Mouse (Mus musculus): Measurements from ENCODE around the gene Acox3. TPM values are rescaled to one million over a fixed set of nuclear protein-coding genes. Genes with fewer than 3 reads are reported as not detected.

Gene Acox3
- total RNA-seq, 1 experiment = 7.2 TPM

- Histone ChIP-seq H3K4me3 (ENCODE audit: insufficient read depth in 1 of 2, low read depth in 1 of 2, low read length in 2 of 2, poor library complexity in 1 of 2, severe bottlenecking in 1 of 2) (no peak overlapping the region), H3K9ac (ENCODE audit: insufficient read depth, low read depth, low read length, poor library complexity, severe bottlenecking) (no peak overlapping the region), H3K4me1 (ENCODE audit: control insufficient read depth in 2 of 2, insufficient read depth in 2 of 2, low read length in 2 of 2, poor library complexity in 1 of 2) (peaks cover 0 to 3% of the 10 kb centered on the region in 2 experiments; a peak in 1 of 4 replicates), H3K36me3 (ENCODE audit: control insufficient read depth, insufficient read depth, low read length, poor library complexity, severe bottlenecking) (peaks cover 37% of the 10 kb centered on the region), H3K27ac (ENCODE audit: insufficient read depth, low read depth, low read length, poor library complexity, severe bottlenecking) (no peak overlapping the region), H3K9me3 (ENCODE audit: control insufficient read depth, insufficient read depth, low read depth, low read length) (no peaks in the 10 kb centered on the region)
- no peak for DNase-seq (ENCODE audit: low read depth, low spot score)
- in situ Hi-C loops (cut with MboI; ENCODE audit: low sequenced_read_pairs in 2 of 2, unreplicated experiment in 2 of 2) = no loop called here
- TF ChIP-seq CHD2 (IDR thresholded peaks at IDR 0.05; ENCODE audit: low read depth, low read length) = no peak
- TF ChIP-seq ZC3H11A (IDR thresholded peaks at IDR 0.05; ENCODE audit: borderline replicate concordance, low read depth, low read length) = no peak
- TF ChIP-seq MAFK (IDR thresholded peaks at IDR 0.05; ENCODE audit: insufficient read depth, low read depth, low read length) = no peak
- no peak for TF ChIP-seq ZNF384 (IDR thresholded peaks at IDR 0.05; ENCODE audit: low read depth, low read length)
- TF ChIP-seq HCFC1 (IDR thresholded peaks at IDR 0.05; ENCODE audit: borderline replicate concordance, insufficient read depth, low read length) = no peak
Observed at GRCm38 (mm10) chr5:35571546-35571945, 11.3 kb upstream of the Acox3 start.

GRCm38 (mm10) chr5:35574653-35575599 is 7.9 kb upstream of the Acox3 start, which contains the start of gene Trmt44:
Gene Trmt44 (minus strand): TSS chr5:35575070.
- peak within 1 kb of the TSS; percentile 61 for H3K27ac ChIP-seq (ENCODE audit: insufficient read depth, low read depth, low read length, poor library complexity, severe bottlenecking)
- TF ChIP-seq HCFC1 (IDR thresholded peaks at IDR 0.05; ENCODE audit: borderline replicate concordance, insufficient read depth, low read length) (peak; percentile 84), ZNF384 (IDR thresholded peaks at IDR 0.05; ENCODE audit: low read depth, low read length) (no peak), MAFK (IDR thresholded peaks at IDR 0.05; ENCODE audit: insufficient read depth, low read depth, low read length) (no peak), CHD2 (IDR thresholded peaks at IDR 0.05; ENCODE audit: low read depth, low read length) (no peak), ZC3H11A (IDR thresholded peaks at IDR 0.05; ENCODE audit: borderline replicate concordance, low read depth, low read length) (0 out of 2 replicates have a peak, but pooled peaks have one; percentile 22)
- H3K9ac ChIP-seq (ENCODE audit: insufficient read depth, low read depth, low read length, poor library complexity, severe bottlenecking) = peak within 1 kb of the TSS; percentile 97
- peak; percentile 68 for DNase-seq (ENCODE audit: low read depth, low spot score)
- peaks cover 0 to 4% of the 10 kb centered on the region in 2 experiments; a peak in 1 of 4 replicates for H3K4me1 ChIP-seq (ENCODE audit: control insufficient read depth in 2 of 2, insufficient read depth in 2 of 2, low read length in 2 of 2, poor library complexity in 1 of 2)
- H3K4me3 ChIP-seq (ENCODE audit: insufficient read depth in 1 of 2, low read depth in 1 of 2, low read length in 2 of 2, poor library complexity in 1 of 2, severe bottlenecking in 1 of 2) = peak within 1 kb of the TSS; percentile 97 to 98
- in situ Hi-C loops (cut with MboI; ENCODE audit: low sequenced_read_pairs in 2 of 2, unreplicated experiment in 2 of 2) = no loop called here
- peaks cover 15% of the 10 kb centered on the region; the same call in 1 of the 2 replicates for H3K36me3 ChIP-seq (ENCODE audit: control insufficient read depth, insufficient read depth, low read length, poor library complexity, severe bottlenecking)
- H3K9me3 ChIP-seq (ENCODE audit: control insufficient read depth, insufficient read depth, low read depth, low read length) = no peaks in the 10 kb centered on the region

GRCm38 (mm10) chr5:35576409-35577020 is 6.3 kb upstream of the Acox3 start:
- in situ Hi-C loops (cut with MboI; ENCODE audit: low sequenced_read_pairs in 2 of 2, unreplicated experiment in 2 of 2) = no loop called here
- Histone ChIP-seq H3K36me3 (ENCODE audit: control insufficient read depth, insufficient read depth, low read length, poor library complexity, severe bottlenecking) (peaks cover 7% of the 10 kb centered on the region; the same call in 1 of the 2 replicates), H3K9me3 (ENCODE audit: control insufficient read depth, insufficient read depth, low read depth, low read length) (no peaks in the 10 kb centered on the region), H3K27ac (ENCODE audit: insufficient read depth, low read depth, low read length, poor library complexity, severe bottlenecking) (no peak overlapping the region; the same call in 1 of the 2 replicates), H3K4me3 (ENCODE audit: insufficient read depth in 1 of 2, low read depth in 1 of 2, low read length in 2 of 2, poor library complexity in 1 of 2, severe bottlenecking in 1 of 2) (no peak overlapping the region), H3K9ac (ENCODE audit: insufficient read depth, low read depth, low read length, poor library complexity, severe bottlenecking) (no peak overlapping the region), H3K4me1 (ENCODE audit: control insufficient read depth in 2 of 2, insufficient read depth in 2 of 2, low read length in 2 of 2, poor library complexity in 1 of 2) (peaks cover 0 to 4% of the 10 kb centered on the region in 2 experiments; a peak in 1 of 4 replicates)
- TF ChIP-seq ZC3H11A (IDR thresholded peaks at IDR 0.05; ENCODE audit: borderline replicate concordance, low read depth, low read length) (no peak), CHD2 (IDR thresholded peaks at IDR 0.05; ENCODE audit: low read depth, low read length) (no peak), HCFC1 (IDR thresholded peaks at IDR 0.05; ENCODE audit: borderline replicate concordance, insufficient read depth, low read length) (no peak), MAFK (IDR thresholded peaks at IDR 0.05; ENCODE audit: insufficient read depth, low read depth, low read length) (no peak), ZNF384 (IDR thresholded peaks at IDR 0.05; ENCODE audit: low read depth, low read length) (no peak)
- DNase-seq (ENCODE audit: low read depth, low spot score) = no peak

- no peak overlapping the region for H3K27ac ChIP-seq (ENCODE audit: insufficient read depth, low read depth, low read length, poor library complexity, severe bottlenecking)
- DNase-seq (ENCODE audit: low read depth, low spot score) = no peak
- no peaks in the 10 kb centered on the region; the same call in 1 of the 2 replicates for H3K36me3 ChIP-seq (ENCODE audit: control insufficient read depth, insufficient read depth, low read length, poor library complexity, severe bottlenecking)
- in situ Hi-C loops (cut with MboI; ENCODE audit: low sequenced_read_pairs in 2 of 2, unreplicated experiment in 2 of 2) = no loop called here
- no peak overlapping the region for H3K9ac ChIP-seq (ENCODE audit: insufficient read depth, low read depth, low read length, poor library complexity, severe bottlenecking)
- no peaks in the 10 kb centered on the region for H3K9me3 ChIP-seq (ENCODE audit: control insufficient read depth, insufficient read depth, low read depth, low read length)
- H3K4me1 ChIP-seq (ENCODE audit: control insufficient read depth in 2 of 2, insufficient read depth in 2 of 2, low read length in 2 of 2, poor library complexity in 1 of 2) = peaks cover 0 to 4% of the 10 kb centered on the region in 2 experiments; a peak in 1 of 4 replicates
- TF ChIP-seq HCFC1 (IDR thresholded peaks at IDR 0.05; ENCODE audit: borderline replicate concordance, insufficient read depth, low read length) (no peak), ZNF384 (IDR thresholded peaks at IDR 0.05; ENCODE audit: low read depth, low read length) (no peak), MAFK (IDR thresholded peaks at IDR 0.05; ENCODE audit: insufficient read depth, low read depth, low read length) (no peak), ZC3H11A (IDR thresholded peaks at IDR 0.05; ENCODE audit: borderline replicate concordance, low read depth, low read length) (no peak), CHD2 (IDR thresholded peaks at IDR 0.05; ENCODE audit: low read depth, low read length) (no peak)
- no peak overlapping the region for H3K4me3 ChIP-seq (ENCODE audit: insufficient read depth in 1 of 2, low read depth in 1 of 2, low read length in 2 of 2, poor library complexity in 1 of 2, severe bottlenecking in 1 of 2)
Observed at GRCm38 (mm10) chr5:35578411-35578810, 4.4 kb upstream of the Acox3 start.

Data from ES-E14 (cell line).